Mouse (Mus musculus) embryo, embryonic 10 days (tissue): Measurements from ENCODE around the gene Got2.

Experiments used
- DNase-seq: peaks from one replicate; pipeline ENCODE4 v3.0.0-alpha.2; 2015; ENCODE audit warnings: low spot score

The Got2 gene

DNA sequence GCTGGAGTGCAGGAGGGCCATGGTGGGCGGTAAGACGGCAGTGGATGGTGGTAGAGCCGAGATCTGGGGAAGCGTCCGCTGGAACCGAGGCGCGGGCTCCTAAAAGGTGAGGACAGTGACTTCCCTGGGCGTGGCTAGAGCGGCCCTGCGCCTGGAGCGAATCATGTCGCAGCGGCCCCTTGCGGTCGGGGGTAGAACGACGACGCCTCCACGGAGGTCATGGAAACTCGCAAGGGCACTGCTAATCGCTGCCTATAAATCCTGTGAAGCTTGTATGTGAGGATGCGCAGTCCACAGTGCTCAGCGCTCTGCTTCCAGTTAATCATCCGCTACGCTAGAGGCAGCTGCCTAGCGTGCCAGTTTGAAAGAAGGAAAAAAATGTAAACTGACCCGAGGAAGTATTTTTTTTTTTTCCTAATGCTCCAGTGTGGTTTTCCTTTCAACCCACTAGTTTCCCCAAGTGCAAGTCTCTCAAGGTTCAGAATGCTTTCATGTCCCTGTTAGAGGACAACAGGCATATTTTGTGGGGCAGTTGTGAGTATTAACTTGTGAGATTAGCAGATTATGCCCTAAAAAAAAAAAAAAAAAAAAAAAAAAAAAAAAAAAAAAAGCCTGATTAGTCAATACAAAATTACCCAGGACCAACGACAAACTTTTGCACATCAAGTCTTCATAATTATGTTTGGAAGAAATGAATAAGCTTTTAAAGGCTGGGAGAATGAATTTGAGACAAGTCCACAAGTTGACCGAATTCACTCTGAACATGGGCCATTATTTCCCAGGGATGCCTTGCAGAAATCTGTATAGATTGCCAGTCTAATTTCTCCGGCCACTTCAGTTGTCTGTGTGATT is at the start of gene Got2:
TSS of gene Got2 (minus strand) at position 263 of the 852 bp plus-strand sequence.
- DNase-seq: peak; percentile 96

DNA sequence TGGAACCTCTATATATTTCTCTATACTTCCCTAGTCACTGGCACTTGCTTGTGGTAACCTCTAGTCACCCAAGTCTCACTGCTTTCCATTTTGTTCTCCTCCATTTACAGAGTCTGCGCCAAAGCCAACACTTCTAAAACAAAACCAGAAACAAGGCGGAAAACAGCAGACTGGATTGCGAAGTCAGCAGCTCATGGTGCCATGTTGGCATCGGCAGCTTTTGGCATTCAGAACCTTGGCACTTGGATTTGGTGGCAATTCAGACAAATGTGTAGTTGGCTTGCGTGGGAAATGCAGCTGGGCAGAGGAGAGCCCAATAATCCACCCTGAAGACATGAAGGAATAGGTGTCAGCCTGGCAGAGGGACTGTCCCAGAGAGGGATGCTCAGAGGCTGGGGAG is 44.5 kb upstream of the Got2 start:
- DNase-seq: no peak

DNA sequence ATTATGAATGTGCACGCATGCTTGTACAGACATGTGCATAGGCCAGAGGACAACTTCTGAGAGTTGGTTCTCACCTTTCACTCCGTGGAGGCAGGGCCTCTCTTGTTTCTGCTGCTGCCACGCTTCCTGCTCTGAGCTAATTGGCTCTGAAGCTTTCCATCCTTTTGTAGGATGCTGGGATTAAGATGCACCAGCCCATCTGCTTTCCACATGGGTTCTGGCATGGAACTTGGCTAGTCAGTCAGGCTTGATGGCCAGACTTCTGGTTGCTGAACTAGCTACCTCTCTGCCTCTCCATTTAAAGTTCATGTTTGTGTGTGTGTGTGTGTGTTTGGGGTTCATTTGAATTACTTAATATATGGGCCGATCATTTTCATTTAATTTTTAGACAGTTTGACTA is 41.5 kb upstream of the Got2 start:
- no peak for DNase-seq

DNA sequence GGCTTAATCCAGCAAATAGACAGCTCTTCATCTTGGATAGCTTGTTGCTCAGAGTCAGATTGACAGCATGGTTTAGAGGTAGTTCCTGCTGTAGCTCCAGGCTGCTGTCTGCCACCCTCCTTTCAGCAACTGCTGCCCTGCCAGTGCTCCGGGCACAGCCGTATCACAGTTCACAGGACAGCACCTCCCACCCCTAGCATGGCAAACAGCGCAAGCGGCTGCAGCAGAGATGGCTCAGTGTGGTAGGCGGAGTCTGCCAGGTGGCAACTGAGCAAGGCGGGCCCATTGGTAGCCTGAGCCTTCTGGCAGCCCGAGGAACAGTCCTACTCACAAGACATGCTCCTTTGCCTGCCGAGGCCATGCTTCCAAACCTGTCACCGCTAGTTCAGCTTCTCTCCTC is 27.8 kb upstream of the Got2 start:
- DNase-seq: peak; percentile 57

DNA sequence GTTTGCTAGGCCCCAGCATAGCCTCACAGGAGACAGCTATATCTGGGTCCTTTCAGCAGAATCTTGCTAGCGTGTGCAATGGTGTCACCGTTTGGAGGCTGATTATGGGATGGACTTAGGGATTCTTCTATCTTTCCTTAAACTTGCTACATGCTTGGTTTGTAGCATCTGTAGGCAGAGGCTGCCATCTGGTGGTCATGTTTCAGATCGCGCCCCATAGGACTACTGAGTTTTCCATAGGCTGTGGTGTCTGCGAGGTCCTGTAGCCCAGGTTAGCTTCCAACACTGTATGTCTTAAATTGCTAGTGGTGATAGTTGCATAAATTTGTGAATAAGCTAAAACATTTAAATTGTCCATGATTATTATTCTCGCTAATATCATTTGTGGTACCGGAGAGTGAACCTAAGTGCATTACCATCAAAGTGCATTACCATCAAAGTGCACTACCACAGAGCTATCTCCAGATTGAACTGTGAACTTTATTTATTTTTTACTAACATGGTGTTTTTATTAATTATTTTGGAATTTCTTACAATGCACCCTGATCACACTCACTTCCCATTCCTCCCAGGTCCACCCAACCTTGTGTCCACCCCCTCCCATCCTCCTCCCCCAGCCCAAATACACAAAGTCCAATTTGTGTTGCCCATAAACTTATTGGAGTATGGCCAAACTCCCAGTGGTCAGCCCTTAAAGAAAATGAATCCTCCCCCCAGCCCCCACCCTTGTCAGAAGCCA is 26.7 kb upstream of the Got2 start:
- peak; percentile 87 for DNase-seq

DNA sequence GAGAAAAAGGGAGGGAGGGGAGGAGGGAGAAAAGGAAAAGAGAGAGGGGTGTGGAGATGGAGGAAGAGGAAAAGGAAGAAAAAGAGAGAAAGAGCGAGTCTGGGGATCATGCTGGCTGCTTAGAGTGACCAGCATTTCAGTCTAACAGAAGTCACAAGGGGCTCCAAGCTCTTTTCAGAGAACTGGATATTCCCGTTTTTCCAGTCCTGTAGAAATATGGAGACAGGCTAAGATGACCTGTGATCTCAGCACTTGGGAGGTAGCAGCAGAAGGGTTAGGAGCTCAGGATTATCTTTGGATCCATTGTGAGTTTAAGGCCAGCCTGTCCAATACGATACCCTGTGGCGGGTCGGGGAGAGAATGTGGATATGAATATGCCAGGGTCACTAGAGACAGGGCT is 22.9 kb upstream of the Got2 start:
- peak; percentile 21 for DNase-seq

DNA sequence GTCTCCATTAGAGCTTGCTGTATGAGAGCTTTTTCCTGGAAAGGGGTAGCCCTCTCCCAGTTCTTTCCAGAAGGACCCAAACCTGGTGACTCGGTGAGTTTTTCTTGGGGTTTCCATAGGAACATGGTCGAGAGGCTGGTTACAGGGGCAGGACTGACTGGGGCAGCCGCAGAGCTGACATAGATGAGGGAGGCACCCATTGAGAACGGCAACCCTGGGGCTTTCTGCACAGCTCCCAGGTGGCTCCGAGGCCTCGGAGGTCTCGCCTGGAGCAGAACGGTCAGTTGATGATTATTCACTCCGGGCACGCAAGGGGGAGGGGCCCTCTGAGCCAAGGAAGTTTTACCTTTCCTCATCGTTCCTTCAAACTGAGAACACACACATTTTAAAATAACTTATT is 19.5 kb upstream of the Got2 start:
- DNase-seq: no peak

DNA sequence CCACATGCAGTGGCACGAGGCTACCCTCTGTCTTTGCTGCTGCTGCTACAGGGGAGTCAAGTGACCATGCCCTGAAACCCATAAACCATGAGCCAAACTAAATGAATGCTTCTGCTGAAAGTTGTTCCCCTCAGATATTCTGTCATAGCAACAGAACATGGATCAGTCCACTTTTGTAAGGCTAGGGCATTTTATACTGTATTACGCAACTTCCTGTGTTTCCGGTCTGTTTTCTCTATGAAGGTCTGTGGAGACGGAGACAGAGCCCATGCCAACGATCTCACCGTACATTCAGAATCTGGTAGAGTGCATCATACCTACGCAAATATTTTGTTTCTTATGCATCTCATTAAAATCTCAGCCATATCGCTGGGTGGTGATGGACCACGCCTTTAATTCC is 18.4 kb upstream of the Got2 start:
- no peak for DNase-seq

DNA sequence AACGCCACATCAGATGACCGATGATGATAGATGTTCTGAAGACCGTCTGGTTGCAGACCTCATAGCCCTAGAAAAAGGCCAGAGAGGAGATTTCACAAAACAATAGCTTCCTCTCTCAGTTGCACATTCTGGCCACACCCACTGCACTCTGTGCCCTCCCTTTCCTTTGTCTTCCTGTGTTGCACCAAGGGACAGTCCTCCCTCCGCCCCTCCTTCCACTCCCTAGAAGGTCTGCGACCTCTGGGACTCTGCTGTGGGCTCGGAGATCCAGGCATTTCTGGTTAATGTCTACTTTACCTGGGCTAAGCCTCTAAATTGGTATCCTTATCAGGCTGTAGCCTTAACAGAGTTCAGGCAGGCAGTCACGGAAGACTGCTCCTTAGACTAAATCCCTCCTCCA is 13.5 kb upstream of the Got2 start:
- peak; percentile 81 for DNase-seq

DNA sequence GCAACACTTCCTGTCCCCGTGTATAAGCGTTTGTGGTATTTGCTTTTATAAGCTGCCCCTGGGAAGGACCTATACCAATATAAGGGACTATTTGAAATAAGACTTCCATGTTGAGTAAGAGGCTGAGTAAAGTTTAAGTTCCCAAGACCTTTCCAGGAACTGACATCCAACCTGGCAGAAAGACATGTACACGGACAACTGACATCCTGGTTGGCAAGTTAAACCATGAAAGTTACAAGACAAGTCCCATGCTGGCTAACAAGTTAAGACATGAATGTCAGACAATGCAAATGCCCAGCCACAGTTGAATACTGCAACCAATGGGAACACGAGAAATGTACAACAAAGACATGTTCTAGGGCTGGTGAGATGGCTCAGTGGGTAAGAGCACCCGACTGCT is 5.4 kb upstream of the Got2 start:
- no peak for DNase-seq

DNA sequence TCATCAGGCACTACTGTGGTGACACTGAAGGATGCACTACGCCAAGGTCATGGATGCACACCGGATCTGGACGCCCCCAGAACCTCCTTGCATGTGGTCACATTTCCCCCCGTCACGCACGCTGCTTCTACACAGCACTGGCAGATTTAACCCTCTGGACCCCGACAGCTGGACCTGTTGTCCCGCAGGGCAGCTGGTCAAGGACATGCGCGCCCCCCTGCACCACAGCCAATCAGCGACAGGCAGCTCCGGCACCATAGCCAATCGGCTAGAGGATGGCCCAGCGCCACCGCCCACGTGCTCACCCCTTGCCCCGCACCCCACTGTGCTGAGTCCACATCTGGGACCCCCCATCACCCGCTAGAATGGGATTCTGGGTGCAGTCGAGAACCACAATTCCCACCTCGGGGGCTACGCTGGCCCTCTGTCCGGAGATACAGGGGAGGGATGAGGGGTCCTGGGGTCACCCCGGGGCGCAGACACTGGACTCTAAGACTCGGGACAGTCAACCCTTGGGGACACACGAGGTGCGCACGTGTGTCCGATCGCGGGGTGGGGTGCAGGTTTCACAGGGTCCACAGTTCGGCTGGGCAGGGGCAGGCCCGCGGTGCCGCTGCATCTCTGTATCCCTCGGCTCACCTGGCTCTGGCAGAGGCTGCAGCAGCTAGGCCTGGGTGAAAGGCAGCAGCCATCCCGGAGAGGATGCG is 616 bp downstream of the Got2 start:
- peak; percentile 91 for DNase-seq

DNA sequence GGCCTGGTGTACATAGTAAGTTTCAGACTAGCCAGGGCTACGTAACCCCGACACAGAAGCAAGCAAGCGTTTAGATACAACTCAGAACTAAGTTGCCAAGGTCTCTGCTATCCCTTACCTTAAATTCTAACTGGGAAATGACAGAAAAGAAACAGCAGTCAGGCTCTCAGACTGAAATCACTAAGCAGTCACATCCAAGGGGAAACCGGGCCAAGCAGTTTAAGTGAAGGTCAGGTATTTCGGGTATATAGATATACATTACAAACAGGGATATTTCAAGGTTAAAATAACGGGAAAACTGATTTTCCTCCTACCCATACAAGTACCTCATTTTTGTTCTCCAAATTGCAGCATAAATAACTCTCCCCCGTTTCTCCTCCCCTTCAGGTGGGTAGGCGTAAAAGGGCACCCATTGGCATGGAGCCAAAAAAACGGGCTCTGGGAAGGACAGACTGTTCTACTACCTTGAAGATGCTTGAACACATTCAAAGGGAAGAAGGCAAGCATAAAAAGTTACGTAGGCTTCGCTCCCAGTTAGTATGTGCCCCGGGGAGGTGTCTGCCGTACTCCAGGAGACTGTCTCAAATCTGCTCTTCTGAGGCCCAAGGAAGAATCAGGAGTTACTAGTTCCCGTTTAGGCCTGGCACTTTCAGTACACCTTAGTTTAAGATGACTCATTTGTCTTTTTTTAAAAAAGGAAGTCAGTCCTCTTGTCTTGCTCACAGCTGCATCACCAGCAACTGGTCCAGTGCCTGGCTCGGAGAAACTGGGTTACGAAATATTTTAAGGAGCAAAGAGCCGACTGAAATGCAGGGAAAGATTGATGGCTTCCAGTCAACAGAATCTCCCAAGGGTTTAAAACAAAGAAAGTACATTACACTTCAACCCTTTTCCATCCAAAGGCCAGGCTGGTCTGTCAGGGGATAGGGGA is 1.4 kb downstream of the Got2 start:
- no peak for DNase-seq

DNA sequence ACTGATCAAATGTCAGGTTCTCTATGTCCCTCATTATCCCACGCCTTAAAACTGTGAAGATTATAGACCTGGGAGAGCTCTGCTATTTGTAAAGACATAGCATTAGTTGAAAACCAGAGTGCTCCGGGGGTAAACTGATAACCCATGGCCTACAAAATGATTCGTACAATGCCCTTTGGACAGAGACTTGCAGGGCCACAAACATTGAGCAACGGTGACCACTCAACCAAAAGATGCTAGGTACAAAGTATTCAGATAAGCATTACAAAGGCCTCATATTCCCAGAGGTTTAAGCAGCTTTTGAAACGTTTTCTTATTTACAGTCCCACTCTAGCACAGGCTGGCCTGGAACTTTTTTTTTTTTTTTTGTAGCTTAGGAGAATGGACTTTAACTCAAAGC is 2.4 kb downstream of the Got2 start:
- DNase-seq: no peak

DNA sequence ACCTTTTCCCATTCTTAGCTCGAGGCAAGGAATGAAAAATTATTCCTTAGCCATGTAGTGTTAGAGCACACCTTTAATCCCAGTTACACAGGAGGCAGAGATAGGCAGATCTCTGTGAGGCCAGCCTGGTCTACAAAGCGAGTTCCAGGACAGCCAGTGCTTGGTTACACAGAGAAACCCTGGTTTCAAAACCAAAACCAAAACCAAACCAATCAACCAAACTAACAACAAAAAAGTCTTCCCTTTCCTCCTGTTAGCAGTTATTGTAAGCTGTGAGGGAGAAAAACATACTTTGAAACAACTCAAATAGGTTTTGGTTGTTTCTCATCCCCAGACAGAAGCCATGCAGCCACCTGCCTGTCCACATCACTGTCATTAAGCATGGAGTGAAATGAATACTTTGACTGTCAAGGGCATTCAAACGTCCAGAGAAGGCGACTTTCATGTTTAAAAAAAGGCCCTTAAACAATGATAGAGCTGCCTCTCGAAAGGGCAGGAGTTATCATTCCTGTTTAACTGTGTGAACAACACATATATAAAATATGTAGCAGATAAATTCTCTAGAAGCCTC is 3.0 kb downstream of the Got2 start:
- DNase-seq: no peak

DNA sequence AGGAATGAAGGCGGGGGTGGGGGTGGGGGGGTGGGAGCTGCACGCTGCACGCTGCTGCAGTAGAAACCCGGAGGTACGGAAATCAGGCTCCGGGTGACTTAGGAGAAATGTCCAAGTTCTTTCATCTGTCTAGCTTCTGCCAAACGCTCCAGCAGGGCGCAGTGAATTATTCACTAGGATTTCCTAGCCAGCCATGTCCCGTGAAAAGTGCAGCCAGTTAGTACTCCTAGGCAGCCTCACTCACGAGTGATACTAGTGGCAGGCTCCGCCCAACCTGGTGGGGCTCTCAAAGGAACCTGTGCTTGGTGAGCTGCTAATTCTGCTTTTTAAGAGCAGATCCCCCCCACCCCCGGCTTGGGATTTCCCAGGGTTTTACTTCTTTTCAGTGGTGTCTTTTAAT is 3.9 kb downstream of the Got2 start:
- DNase-seq: no peak

DNA sequence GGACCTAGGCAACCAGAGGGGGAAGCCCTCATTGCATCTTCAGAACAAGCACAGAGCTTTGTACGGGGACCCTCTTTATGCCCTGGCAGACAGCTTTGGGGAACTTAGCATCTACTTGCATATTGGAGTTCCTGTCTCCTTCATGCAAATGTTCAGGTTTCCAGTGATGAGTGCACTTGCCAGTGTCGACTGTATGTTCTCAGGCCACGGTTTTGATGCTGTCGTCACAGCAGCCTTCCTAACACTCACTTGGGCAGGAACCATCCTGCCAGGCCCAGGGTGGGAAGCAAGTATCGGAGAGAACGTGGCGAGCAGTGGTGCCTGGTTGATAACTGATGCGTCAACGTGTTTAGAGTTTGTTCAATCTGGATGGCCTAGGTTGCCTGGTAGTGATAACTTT is 6.2 kb downstream of the Got2 start:
- no peak for DNase-seq

DNA sequence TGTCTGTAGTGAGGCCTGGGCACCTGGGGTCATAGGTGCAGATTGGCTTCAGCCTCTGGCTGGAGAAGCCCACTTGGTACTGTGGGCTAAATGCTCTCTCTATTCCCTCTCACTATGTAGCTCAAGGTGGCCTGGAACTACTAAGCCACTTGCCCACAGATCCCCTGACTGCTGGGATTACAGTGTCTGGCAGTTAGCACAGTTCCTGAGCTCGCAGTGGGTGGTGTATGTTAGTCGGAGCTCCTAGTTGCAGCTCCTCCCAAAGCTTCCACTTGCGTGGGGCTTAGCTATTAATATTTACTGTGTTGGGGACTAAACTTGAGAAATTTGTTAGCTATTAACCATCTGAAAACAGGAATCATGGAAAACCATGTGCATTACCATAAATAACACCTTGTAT is 6.8 kb downstream of the Got2 start:
- no peak for DNase-seq

DNA sequence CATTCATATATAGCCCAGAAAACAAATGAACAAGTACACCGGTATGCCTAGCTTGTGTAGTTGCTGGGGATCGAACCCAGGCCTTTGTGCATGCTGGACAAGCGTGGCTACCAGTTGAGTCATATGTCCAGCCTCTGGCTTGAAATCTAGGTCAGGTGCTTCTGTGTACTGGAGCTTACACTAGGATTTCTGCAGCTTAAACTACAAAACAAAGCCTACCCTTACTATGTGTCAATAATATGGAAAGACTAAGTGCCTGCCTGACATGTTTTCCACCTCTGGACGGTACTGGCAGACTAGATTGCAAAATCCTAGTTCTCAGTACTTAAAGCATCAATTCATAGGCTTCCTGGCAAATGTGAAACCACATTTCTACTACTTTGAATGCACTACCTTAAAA is 8.5 kb downstream of the Got2 start:
- no peak for DNase-seq

DNA sequence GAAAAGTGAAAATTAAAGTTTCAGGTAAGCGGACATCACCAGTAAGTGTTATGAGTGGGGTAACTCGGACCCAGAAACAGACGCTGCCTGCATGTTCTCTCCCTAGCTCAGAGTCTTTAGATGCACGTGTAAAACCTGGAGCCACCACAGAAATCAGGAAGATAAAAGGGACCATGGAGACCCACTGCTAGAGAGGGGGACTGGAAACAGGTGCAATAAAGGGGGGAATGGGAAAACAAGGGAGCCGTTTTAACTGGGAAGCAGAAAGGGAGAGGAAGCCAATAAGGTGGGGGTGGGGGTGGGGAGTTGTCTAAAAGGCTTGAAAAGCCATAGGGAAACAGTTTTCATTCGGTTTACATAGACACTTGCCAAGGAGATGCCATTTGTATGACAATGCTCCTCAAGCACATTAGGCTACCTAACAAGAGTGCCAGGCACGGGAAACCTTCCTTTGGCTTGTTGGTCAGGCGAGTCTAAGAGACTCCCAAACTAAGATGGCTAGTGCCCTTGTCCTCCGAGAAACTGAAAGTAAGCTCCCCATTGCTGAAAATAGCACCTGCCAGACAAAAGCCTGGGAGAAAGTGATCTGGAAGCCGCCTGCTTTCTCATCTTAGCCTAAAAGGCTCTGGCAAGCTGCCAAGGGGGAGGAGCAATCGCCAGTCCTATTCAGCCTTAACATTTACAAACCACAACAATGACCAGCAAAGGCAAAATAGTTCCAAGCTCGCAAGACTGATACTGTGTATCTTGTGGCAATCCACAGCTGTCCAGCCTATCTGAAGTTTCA is 10.0 kb downstream of the Got2 start:
- no peak for DNase-seq

DNA sequence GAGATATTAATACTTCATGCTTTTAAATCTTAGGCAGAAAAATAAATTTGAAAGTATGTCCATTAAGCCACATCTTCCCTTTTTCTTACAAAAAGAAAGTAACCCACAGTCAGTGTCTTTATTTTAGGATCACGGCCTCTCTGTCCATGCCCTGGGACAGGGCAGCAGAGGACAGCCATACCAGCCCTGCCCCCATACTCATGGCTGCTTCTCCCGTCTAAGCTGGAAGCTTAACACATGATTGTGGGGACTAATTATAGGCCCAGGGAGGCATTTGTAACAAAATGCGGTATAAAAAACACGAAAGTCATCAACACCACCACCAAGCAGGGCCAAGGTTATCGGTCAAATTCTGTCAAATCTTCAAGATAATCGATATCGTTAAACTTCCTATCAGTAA is 13.1 kb downstream of the Got2 start:
- DNase-seq: no peak

DNA sequence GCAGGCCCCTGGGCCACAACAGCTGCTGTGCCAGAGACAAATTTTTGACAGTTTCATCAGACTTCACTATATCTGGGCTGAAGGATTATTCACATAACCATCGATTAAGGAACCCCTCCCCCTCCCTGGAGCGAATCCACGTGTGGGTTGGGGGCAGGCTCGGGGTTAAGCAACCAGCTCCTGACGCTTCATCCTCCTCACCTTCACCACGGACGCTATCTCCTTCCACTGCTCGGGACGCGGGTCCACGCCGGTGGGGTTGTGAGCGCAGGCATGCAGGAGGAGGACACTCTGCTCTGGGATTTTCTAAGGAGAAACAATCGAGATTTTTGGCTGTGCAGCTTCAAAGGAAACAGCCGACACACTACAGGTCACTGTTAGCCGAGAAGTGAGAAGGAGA is 16.7 kb downstream of the Got2 start:
- no peak for DNase-seq
